Mouse (Mus musculus): ENCODE data around the gene Unc13a. TPM values are rescaled to one million over a fixed set of nuclear protein-coding genes. Genes with fewer than 3 reads are reported as not detected.
A peak's percentile ranks its signal among the peaks of the same experiment; 100 is the strongest.

Unc13a gene
- polyA plus RNA-seq, 1 experiment: 6.3 TPM

GRCm38 (mm10) chr8:71693166-71694041 is 21.8 kb upstream of the Unc13a start:
- Histone ChIP-seq H3K27me3 (ENCODE audit: control insufficient read depth, insufficient read depth, low read length, poor library complexity, severe bottlenecking) (peaks cover 19% of the 10 kb centered on the region), H3K27ac (ENCODE audit: insufficient read depth, low read length) (no peak overlapping the region), H3K9me3 (replicated peaks; ENCODE audit: control insufficient read depth, insufficient read depth, low read length, poor library complexity, severe bottlenecking) (no peaks in the 10 kb centered on the region), H3K36me3 (ENCODE audit: control insufficient read depth, insufficient read depth, low read length, poor library complexity, severe bottlenecking) (no peaks in the 10 kb centered on the region), H3K4me3 (ENCODE audit: low read depth, low read length) (peak overlapping the region; percentile 21), H3K9ac (ENCODE audit: low read depth, poor library complexity, severe bottlenecking) (peak overlapping the region; percentile 26; the same call in 1 of the 2 replicates), H3K4me1 (ENCODE audit: control insufficient read depth, insufficient read depth, low read length) (peaks cover 2% of the 10 kb centered on the region)
- TF ChIP-seq POLR2A (IDR thresholded peaks at IDR 0.05; ENCODE audit: insufficient read depth, low read length) (no peak), CTCF (IDR thresholded peaks at IDR 0.05; ENCODE audit: low read depth, low read length) (no peak), EP300 (IDR thresholded peaks at IDR 0.05; ENCODE audit: insufficient read depth, low read depth, low read length) (no peak)

- H3K27me3 ChIP-seq (ENCODE audit: control insufficient read depth, insufficient read depth, low read length, poor library complexity, severe bottlenecking): peaks cover 19% of the 10 kb centered on the region
- peak overlapping the region; percentile 21 for H3K4me3 ChIP-seq (ENCODE audit: low read depth, low read length)
- peak overlapping the region; percentile 1; the same call in 1 of the 2 replicates for H3K9ac ChIP-seq (ENCODE audit: low read depth, poor library complexity, severe bottlenecking)
- H3K36me3 ChIP-seq (ENCODE audit: control insufficient read depth, insufficient read depth, low read length, poor library complexity, severe bottlenecking): no peaks in the 10 kb centered on the region
- H3K27ac ChIP-seq (ENCODE audit: insufficient read depth, low read length): no peak overlapping the region
- no peaks in the 10 kb centered on the region for H3K9me3 ChIP-seq (replicated peaks; ENCODE audit: control insufficient read depth, insufficient read depth, low read length, poor library complexity, severe bottlenecking)
- TF ChIP-seq EP300 (IDR thresholded peaks at IDR 0.05; ENCODE audit: insufficient read depth, low read depth, low read length) (no peak), POLR2A (IDR thresholded peaks at IDR 0.05; ENCODE audit: insufficient read depth, low read length) (no peak), CTCF (IDR thresholded peaks at IDR 0.05; ENCODE audit: low read depth, low read length) (no peak)
- H3K4me1 ChIP-seq (ENCODE audit: control insufficient read depth, insufficient read depth, low read length): peaks cover 6% of the 10 kb centered on the region
Observed at GRCm38 (mm10) chr8:71692509-71692908, 21.0 kb upstream of the Unc13a start.

DNA sequence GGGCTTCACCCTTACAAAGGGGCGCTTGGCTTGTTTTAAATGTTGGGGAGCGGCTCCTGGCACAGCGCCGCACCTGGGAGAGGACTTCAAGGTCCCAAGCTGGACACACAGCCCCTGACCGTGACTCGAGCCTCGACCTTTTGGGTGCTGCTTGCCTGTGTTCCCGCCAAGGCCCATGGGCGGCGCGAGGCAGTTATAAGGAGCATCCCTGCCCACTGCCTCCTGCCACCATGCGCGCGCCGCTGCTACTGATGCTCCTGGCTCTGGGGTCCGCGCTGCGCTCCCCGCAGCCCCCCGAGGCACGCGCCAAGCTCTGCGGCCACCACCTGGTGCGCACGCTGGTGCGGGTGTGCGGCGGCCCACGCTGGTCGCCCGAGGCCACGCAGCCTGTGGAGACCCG is 17.5 kb upstream of the Unc13a start, which contains the start of gene Insl3:
Gene Insl3 (plus strand): TSS at position 187 of the 400 bp plus-strand sequence.
- no peak within 1 kb of the TSS for H3K27ac ChIP-seq (ENCODE audit: insufficient read depth, low read length)
- H3K27me3 ChIP-seq (ENCODE audit: control insufficient read depth, insufficient read depth, low read length, poor library complexity, severe bottlenecking): peaks cover 16% of the 10 kb centered on the region
- H3K36me3 ChIP-seq (ENCODE audit: control insufficient read depth, insufficient read depth, low read length, poor library complexity, severe bottlenecking): no peaks in the 10 kb centered on the region
- H3K9me3 ChIP-seq (replicated peaks; ENCODE audit: control insufficient read depth, insufficient read depth, low read length, poor library complexity, severe bottlenecking): no peaks in the 10 kb centered on the region
- H3K9ac ChIP-seq (ENCODE audit: low read depth, poor library complexity, severe bottlenecking): peak within 1 kb of the TSS; percentile 17
- peaks cover 12% of the 10 kb centered on the region for H3K4me1 ChIP-seq (ENCODE audit: control insufficient read depth, insufficient read depth, low read length)
- TF ChIP-seq POLR2A (IDR thresholded peaks at IDR 0.05; ENCODE audit: insufficient read depth, low read length): no peak
- TF ChIP-seq EP300 (IDR thresholded peaks at IDR 0.05; ENCODE audit: insufficient read depth, low read depth, low read length): no peak
- no peak for TF ChIP-seq CTCF (IDR thresholded peaks at IDR 0.05; ENCODE audit: low read depth, low read length)
- peak within 1 kb of the TSS; percentile 3; the same call in 1 of the 2 replicates for H3K4me3 ChIP-seq (ENCODE audit: low read depth, low read length)

- TF ChIP-seq POLR2A (IDR thresholded peaks at IDR 0.05; ENCODE audit: insufficient read depth, low read length) (no peak), CTCF (IDR thresholded peaks at IDR 0.05; ENCODE audit: low read depth, low read length) (no peak), EP300 (IDR thresholded peaks at IDR 0.05; ENCODE audit: insufficient read depth, low read depth, low read length) (peak; percentile 75; the same call in 1 of the 2 replicates)
- peaks cover 3% of the 10 kb centered on the region; the same call in 1 of the 2 replicates for H3K27me3 ChIP-seq (ENCODE audit: control insufficient read depth, insufficient read depth, low read length, poor library complexity, severe bottlenecking)
- H3K4me3 ChIP-seq (ENCODE audit: low read depth, low read length): no peak overlapping the region
- no peaks in the 10 kb centered on the region for H3K9me3 ChIP-seq (replicated peaks; ENCODE audit: control insufficient read depth, insufficient read depth, low read length, poor library complexity, severe bottlenecking)
- no peaks in the 10 kb centered on the region for H3K36me3 ChIP-seq (ENCODE audit: control insufficient read depth, insufficient read depth, low read length, poor library complexity, severe bottlenecking)
- no peak overlapping the region for H3K27ac ChIP-seq (ENCODE audit: insufficient read depth, low read length)
- H3K9ac ChIP-seq (ENCODE audit: low read depth, poor library complexity, severe bottlenecking): no peak overlapping the region
- H3K4me1 ChIP-seq (ENCODE audit: control insufficient read depth, insufficient read depth, low read length): peaks cover 12% of the 10 kb centered on the region
Observed at GRCm38 (mm10) chr8:71687616-71688015, 16.1 kb upstream of the Unc13a start.

DNA sequence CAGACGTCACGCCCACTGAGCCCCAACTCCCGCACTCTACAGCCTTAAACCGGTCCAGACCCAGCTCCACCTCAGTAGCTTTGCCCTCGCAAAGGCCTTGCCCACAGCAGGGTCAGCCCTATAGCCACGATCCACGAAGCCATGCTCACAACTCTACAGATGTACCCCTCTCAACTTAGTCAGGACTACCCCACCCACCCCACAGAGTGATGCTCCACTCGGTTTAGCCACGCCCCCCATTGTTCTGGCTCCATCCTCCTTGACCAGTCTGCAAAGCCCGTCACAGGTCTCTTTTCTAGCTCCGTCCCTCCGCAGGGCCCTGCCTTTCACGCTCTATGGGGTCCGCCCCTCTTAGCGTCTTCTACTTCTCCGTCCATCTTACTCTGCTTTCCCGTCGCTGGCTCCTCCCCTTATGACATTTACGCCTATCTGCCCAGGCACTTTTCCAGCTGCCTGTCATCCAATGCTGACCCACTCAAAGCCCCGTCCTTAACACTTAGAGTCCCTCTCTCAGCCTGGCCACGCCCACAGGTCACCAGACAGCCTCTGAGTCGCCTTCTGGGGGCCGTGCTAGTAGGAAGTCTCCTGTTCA is 14.7 kb upstream of the Unc13a start:
- Histone ChIP-seq H3K4me1 (ENCODE audit: control insufficient read depth, insufficient read depth, low read length) (peaks cover 12% of the 10 kb centered on the region), H3K9ac (ENCODE audit: low read depth, poor library complexity, severe bottlenecking) (peak overlapping the region; percentile 4; the same call in 1 of the 2 replicates), H3K27me3 (ENCODE audit: control insufficient read depth, insufficient read depth, low read length, poor library complexity, severe bottlenecking) (no peaks in the 10 kb centered on the region), H3K27ac (ENCODE audit: insufficient read depth, low read length) (no peak overlapping the region), H3K9me3 (replicated peaks; ENCODE audit: control insufficient read depth, insufficient read depth, low read length, poor library complexity, severe bottlenecking) (no peaks in the 10 kb centered on the region), H3K4me3 (ENCODE audit: low read depth, low read length) (peak overlapping the region; percentile 33), H3K36me3 (ENCODE audit: control insufficient read depth, insufficient read depth, low read length, poor library complexity, severe bottlenecking) (no peaks in the 10 kb centered on the region)
- TF ChIP-seq CTCF (IDR thresholded peaks at IDR 0.05; ENCODE audit: low read depth, low read length): no peak
- TF ChIP-seq EP300 (IDR thresholded peaks at IDR 0.05; ENCODE audit: insufficient read depth, low read depth, low read length): no peak
- no peak for TF ChIP-seq POLR2A (IDR thresholded peaks at IDR 0.05; ENCODE audit: insufficient read depth, low read length)
